Mouse (Mus musculus) CD4-positive, CD25-positive, alpha-beta regulatory T cell (primary cell): ENCODE results near the gene BC003965. TPM values are rescaled to one million over a fixed set of nuclear protein-coding genes. Genes with fewer than 3 reads are reported as not detected.

Experiments used
- polyA plus RNA-seq: library from polyadenylated mRNA; unstranded; fragments of 100-300 nt; shearing (Covaris generic); gene quantifications from one replicate; pipeline ENCODE4 v1.2.1, GENCODE M21; 2017

The BC003965 gene
- polyA plus RNA-seq, result 30.2 TPM

DNA sequence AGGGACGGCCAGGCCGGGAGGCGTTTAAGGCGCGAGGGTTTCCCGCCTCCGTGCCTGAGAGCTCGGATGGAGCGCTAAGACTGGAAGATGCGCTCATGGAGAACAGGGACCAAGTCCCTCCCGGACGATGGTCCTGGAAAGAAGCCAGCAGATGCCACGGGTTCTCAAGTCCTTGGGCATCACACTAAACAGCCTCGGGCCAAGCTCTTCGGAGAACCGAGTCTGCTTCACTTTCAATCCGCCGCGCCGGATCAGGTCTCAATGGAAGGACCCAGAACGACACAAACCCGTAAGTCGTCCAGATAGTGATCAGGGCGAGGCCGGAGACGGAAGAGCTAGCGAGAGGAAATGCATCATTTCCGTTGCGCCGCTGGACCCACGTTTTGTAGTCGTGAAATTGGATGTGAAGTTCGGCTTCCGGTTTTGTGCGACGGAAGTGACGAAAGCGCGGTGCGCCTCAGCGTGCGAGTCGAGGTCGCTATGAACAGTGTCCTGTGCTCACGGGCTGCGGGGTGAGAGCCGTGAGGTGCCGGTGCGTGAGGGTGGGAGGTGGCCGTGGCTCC, at the start of gene BC003965:
Gene BC003965 (plus strand): TSS at position 426 of the 563 bp plus-strand sequence.

DNA sequence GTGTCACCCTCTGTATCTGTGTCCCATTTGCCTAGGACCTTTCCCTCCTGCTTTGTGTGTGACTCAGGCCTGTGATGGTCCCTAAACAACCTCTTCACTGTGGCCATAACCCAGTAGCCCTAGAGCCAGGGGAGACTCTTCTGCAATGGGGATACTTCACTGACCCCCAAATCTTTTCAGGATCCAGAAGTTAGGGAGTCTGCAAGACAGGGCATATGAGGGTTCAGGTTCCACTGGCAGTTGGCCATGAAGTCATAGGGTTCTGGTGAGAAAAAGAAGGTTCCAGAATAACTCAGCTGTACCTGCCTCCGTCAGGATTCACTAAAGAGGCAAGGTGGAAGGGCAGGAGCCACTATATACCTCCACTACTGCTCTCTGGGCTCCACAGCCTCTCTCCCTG, 22.2 kb upstream of the BC003965 start, which contains the start of gene Ccdc154:
Gene Ccdc154 (plus strand): TSS at position 301 of the 400 bp plus-strand sequence.

DNA sequence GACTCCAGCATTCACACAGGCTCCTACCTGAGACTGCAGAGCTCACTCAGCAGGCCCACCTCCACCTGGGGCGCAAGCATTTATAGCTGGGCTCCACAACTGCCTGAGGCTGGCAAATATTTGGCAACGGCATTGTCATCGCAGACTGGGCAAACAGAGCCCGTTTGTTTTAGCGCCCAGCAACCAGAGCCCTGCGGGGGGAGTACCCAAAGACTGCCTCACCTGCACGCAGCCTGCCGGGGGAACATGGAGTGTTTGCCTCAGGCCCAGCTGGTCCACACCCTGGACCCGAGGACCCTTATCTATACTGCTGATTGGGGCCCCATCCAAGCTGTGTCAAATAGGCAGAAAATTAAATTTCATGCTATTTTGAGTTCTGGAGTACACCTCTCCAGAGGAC, 8.9 kb upstream of the BC003965 start, which contains the start of gene Gm38655:
Gene Gm38655 (minus strand): TSS at position 61 of the 400 bp plus-strand sequence.

DNA sequence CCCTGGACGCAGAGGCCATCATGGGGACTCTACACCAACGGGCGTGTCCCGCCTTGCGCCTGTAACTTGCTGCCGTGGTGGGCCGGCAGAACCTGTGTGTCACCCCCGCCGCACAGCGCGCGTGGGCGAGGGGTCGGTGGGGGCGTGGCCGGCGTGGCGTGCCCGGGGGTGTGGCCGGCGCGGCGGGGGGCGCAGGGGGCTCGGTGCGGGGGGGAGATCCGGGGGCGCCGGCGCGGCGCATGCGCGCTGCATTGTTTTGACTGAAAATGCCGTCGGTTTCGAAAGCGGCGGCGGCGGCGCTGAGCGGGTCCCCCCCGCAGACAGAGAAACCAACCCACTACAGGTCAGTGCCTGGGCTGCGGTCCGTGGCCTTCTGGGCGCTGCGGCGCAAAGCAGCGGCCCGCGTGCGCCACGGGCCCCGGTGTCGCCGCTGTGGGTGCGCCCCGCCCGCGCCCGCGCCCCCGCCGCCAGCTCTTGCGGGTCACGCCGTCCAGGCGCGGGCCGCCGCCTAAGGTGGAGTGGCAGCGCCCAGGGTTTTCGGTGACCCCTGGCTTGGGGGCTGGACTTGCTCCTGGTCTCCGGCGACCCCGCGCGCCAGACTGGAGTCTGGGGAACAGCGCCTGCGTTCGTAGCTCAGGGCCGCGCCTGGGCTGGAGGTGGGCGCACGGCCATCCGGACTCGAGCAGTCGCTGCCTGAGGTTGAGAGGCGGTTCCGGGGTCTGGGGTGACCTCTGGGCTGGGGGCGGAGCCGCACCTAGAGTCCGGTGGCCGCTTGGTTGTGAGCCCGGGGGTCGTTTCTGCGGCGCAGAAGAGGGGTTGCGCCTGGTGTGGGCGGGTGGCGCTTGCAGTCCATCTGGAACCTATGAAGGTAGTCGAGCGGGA, 4.0 kb downstream of the BC003965 start, which contains the start of gene Unkl:
Gene Unkl (plus strand): TSS at position 248 of the 882 bp plus-strand sequence.

Other genes starting within 250 kb of the BC003965 start
- gene Mapk8ip3, start 247.6 kb upstream of the BC003965 start, polyA plus RNA-seq, result 52.6 TPM
- 28.5 TPM for gene Jpt2, start 223.9 kb upstream of the BC003965 start, polyA plus RNA-seq
- gene Cramp1l, start 168.8 kb upstream of the BC003965 start, polyA plus RNA-seq, result 7.4 TPM
- 19.5 TPM for gene Ift140, start 168.5 kb upstream of the BC003965 start, polyA plus RNA-seq
- 0.79 TPM for gene Tmem204, start 101.0 kb upstream of the BC003965 start, polyA plus RNA-seq
- 34.5 TPM for gene Telo2, start 68.6 kb upstream of the BC003965 start, polyA plus RNA-seq
- gene Ptx4, start 63.8 kb upstream of the BC003965 start, polyA plus RNA-seq, result 0.22 TPM
- gene Clcn7, start 51.2 kb upstream of the BC003965 start, polyA plus RNA-seq, result 37.3 TPM
- gene Ccdc154, start 22.1 kb upstream of the BC003965 start, polyA plus RNA-seq, result not detected
- not detected for gene Gm38655, start 9.1 kb upstream of the BC003965 start, polyA plus RNA-seq
- 34.6 TPM for gene Unkl, start 3.8 kb downstream of the BC003965 start, polyA plus RNA-seq
- 77.5 TPM for gene Gnptg, start 55.6 kb downstream of the BC003965 start, polyA plus RNA-seq
- 53.0 TPM for gene Tsr3, start 55.6 kb downstream of the BC003965 start, polyA plus RNA-seq
- gene Baiap3, start 71.8 kb downstream of the BC003965 start, polyA plus RNA-seq, result 19.3 TPM
- 539 TPM for gene Ube2i, start 90.1 kb downstream of the BC003965 start, polyA plus RNA-seq
- gene Prss34, start 113.8 kb downstream of the BC003965 start, polyA plus RNA-seq, result 0.19 TPM
- gene Prss28, start 124.1 kb downstream of the BC003965 start, polyA plus RNA-seq, result not detected
- not detected for gene Prss29, start 134.1 kb downstream of the BC003965 start, polyA plus RNA-seq
- gene Tpsab1, start 161.0 kb downstream of the BC003965 start, polyA plus RNA-seq, result not detected
- not detected for gene Tpsb2, start 181.8 kb downstream of the BC003965 start, polyA plus RNA-seq
- not detected for gene Tpsg1, start 184.7 kb downstream of the BC003965 start, polyA plus RNA-seq
- gene Cacna1h, start 249.2 kb downstream of the BC003965 start, polyA plus RNA-seq, result not detected